8 mouse cellular contexts compared by ENCODE assay signal in genomic region chr9:108307021-108307807, GRCm38 (mm10). TPM values are rescaled to one million over a fixed set of nuclear protein-coding genes. Genes with fewer than 3 reads are reported as not detected.
DNase-seq lines count a peak whose midpoint lies in the region; ATAC-seq and TF ChIP-seq lines count a peak whose summit lies in the region.

No protein-coding gene starts in this region.

- H3K36me3 ChIP-seq in heart, embryonic 11.5 days (ENCODE audit: control insufficient read depth, insufficient read depth, low read length) = peaks cover 5% of the 10 kb centered on the region; the same call in 1 of the 2 replicates
- peaks cover 13 to 35% of the 10 kb centered on the region in 2 experiments for H3K36me3 ChIP-seq in CH12.LX (replicated peaks in 1 of 2; ENCODE audit: control insufficient read depth in 1 of 2, insufficient read depth in 1 of 2, low read length in 1 of 2)
- peaks cover 4% of the 10 kb centered on the region; the same call in 1 of the 2 replicates for H3K36me3 ChIP-seq in forebrain, embryonic 16.5 days (ENCODE audit: control insufficient read depth, insufficient read depth)
- peaks cover 20% of the 10 kb centered on the region for H3K36me3 ChIP-seq in liver, postnatal 0 days (replicated peaks; ENCODE audit: insufficient read depth, low read length)

- peak overlapping the region; percentile 83 for H3K4me3 ChIP-seq in heart, embryonic 11.5 days (ENCODE audit: low read depth, low read length)
- peak overlapping the region; percentile 68 to 76 (median 71) for H3K4me3 ChIP-seq in CH12.LX (replicated peaks in 1 of 3; ENCODE audit: low read depth in 2 of 3, low read length in 2 of 3, poor library complexity in 1 of 3)
- peak overlapping the region; percentile 96 for H3K4me3 ChIP-seq in forebrain, embryonic 16.5 days (replicated peaks; ENCODE audit: low read length)
- peak overlapping the region; percentile 98 for H3K4me3 ChIP-seq in liver, postnatal 0 days (ENCODE audit: low read depth, low read length)

- TF ChIP-seq RAD21 in CH12.LX (IDR thresholded peaks at IDR 0.05; ENCODE audit: low read depth, low read length) = no peak

- no peak for DNase-seq in heart, postnatal 4 days
- peak; percentile 49 for DNase-seq in CH12.LX (ENCODE audit: extremely low read depth)
- DNase-seq in liver, postnatal 0 days = no peak
- DNase-seq in right cerebral cortex, postnatal 36 days (ENCODE audit: low spot score in 2 of 2) = no peak
- DNase-seq in kidney, adult 11 months = no peak
- DNase-seq in spleen, postnatal 36 days (ENCODE audit: low spot score in 2 of 2) = no peak

- dilution Hi-C loops in CH12.LX (cut with MboI; ENCODE audit: extremely low pct_ligation_motif_present, extremely low pct_unique_long_range_greater_than_20kb, low sequenced_read_pairs) = no loop called here

- no peak for TF ChIP-seq CTCF in CH12.LX (conservative IDR thresholded peaks at IDR 0.05 in 1 of 2, IDR thresholded peaks at IDR 0.05 in 1 of 2; ENCODE audit: low read depth in 2 of 2, low read length in 2 of 2)
- no peak for TF ChIP-seq CTCF in liver, postnatal 0 days (IDR thresholded peaks at IDR 0.05; ENCODE audit: low read depth)

- H3K9ac ChIP-seq in heart, embryonic 11.5 days (ENCODE audit: low read depth, low read length) = peak overlapping the region; percentile 98
- peak overlapping the region; percentile 78 for H3K9ac ChIP-seq in CH12.LX (ENCODE audit: insufficient read depth, low read depth)
- H3K9ac ChIP-seq in forebrain, embryonic 16.5 days (replicated peaks; ENCODE audit: low read depth, low read length) = peak overlapping the region; percentile 93
- peak overlapping the region; percentile 99 for H3K9ac ChIP-seq in liver, postnatal 0 days (replicated peaks)

- WGBS in heart, embryonic 11.5 days (ENCODE audit: insufficient replicate concordance) = 16% methylated on average over 12 of the region's 12 CpGs
- 23% methylated on average over 12 of the region's 12 CpGs for WGBS in forebrain, embryonic 16.5 days
- WGBS in liver, postnatal 0 days (ENCODE audit: insufficient replicate concordance) = 4% methylated on average over 12 of the region's 12 CpGs

- no peaks in the 10 kb centered on the region for H3K27me3 ChIP-seq in heart, embryonic 11.5 days (ENCODE audit: control insufficient read depth, insufficient read depth, low read length)
- no peaks in the 10 kb centered on the region for H3K27me3 ChIP-seq in CH12.LX (replicated peaks)
- no peaks in the 10 kb centered on the region for H3K27me3 ChIP-seq in forebrain, embryonic 16.5 days (replicated peaks; ENCODE audit: control insufficient read depth, insufficient read depth, low read length)
- no peaks in the 10 kb centered on the region for H3K27me3 ChIP-seq in liver, postnatal 0 days (ENCODE audit: insufficient read depth, low read length)

- H3K4me2 ChIP-seq in heart, embryonic 11.5 days = peak overlapping the region; percentile 94
- peak overlapping the region; percentile 97 for H3K4me2 ChIP-seq in CH12.LX (ENCODE audit: insufficient read depth, low read depth, poor library complexity, severe bottlenecking)
- H3K4me2 ChIP-seq in forebrain, embryonic 16.5 days (ENCODE audit: low read length) = peak overlapping the region; percentile 60
- H3K4me2 ChIP-seq in liver, postnatal 0 days (ENCODE audit: low read depth, low read length) = peak overlapping the region; percentile 87

- in situ Hi-C loops in CH12.LX (cut with MboI; ENCODE audit: low pct_ligation_motif_present, low pct_unique_long_range_greater_than_20kb, low sequenced_read_pairs) = no loop called here

- H3K79me2 ChIP-seq in CH12.LX (replicated peaks; ENCODE audit: control insufficient read depth, extremely low read depth, insufficient read depth, poor library complexity, severe bottlenecking) = peaks cover 50% of the 10 kb centered on the region

- ATAC-seq in heart, embryonic 11.5 days (replicated peaks; ENCODE audit: insufficient number of reproducible peaks, low FRiP score, low TSS enrichment) = no peak
- no peak for ATAC-seq in forebrain, embryonic 16.5 days
- ATAC-seq in liver, postnatal 0 days = no peak

- peak overlapping the region; percentile 100 for H3K27ac ChIP-seq in heart, embryonic 11.5 days (ENCODE audit: low read depth, low read length)
- peak overlapping the region; percentile 90 for H3K27ac ChIP-seq in CH12.LX (ENCODE audit: insufficient read depth, low read depth)
- peak overlapping the region; percentile 99 for H3K27ac ChIP-seq in forebrain, embryonic 16.5 days (ENCODE audit: low read length)
- peak overlapping the region; percentile 100 for H3K27ac ChIP-seq in liver, postnatal 0 days (ENCODE audit: low read depth)

- TF ChIP-seq EP300 in CH12.LX (IDR thresholded peaks at IDR 0.05; ENCODE audit: low read length) = peak; percentile 5; the same call in 1 of the 2 replicates
- TF ChIP-seq EP300 in liver, postnatal 0 days (IDR thresholded peaks at IDR 0.05; ENCODE audit: low read depth) = no peak

- peaks cover 28% of the 10 kb centered on the region for H3K4me1 ChIP-seq in heart, embryonic 11.5 days (ENCODE audit: control insufficient read depth, insufficient read depth, low read length)
- H3K4me1 ChIP-seq in CH12.LX (ENCODE audit: control insufficient read depth in 1 of 2, insufficient read depth in 2 of 2) = peaks cover 5 to 58% of the 10 kb centered on the region in 2 experiments; a peak in 3 of 4 replicates
- peaks cover 36% of the 10 kb centered on the region for H3K4me1 ChIP-seq in forebrain, embryonic 16.5 days (replicated peaks; ENCODE audit: control insufficient read depth, insufficient read depth, low read length)
- H3K4me1 ChIP-seq in liver, postnatal 0 days (ENCODE audit: insufficient read depth) = peaks cover 43% of the 10 kb centered on the region

- no peaks in the 10 kb centered on the region for H3K9me3 ChIP-seq in heart, embryonic 11.5 days (replicated peaks; ENCODE audit: control insufficient read depth, low read length)
- no peaks in the 10 kb centered on the region for H3K9me3 ChIP-seq in CH12.LX (replicated peaks; ENCODE audit: low read length)
- no peaks in the 10 kb centered on the region for H3K9me3 ChIP-seq in forebrain, embryonic 16.5 days (ENCODE audit: control insufficient read depth, low read length)
- H3K9me3 ChIP-seq in liver, postnatal 0 days (ENCODE audit: low read length) = no peaks in the 10 kb centered on the region

- TF ChIP-seq POLR2A in CH12.LX (IDR thresholded peaks at IDR 0.05; ENCODE audit: low read depth, low read length) = no peak

TF ChIP-seq in CH12.LX, 34 proteins besides CTCF, POLR2A, EP300 and RAD21 (continues in another document):
- peak; percentile 81 for TF ChIP-seq USF2 (conservative IDR thresholded peaks at IDR 0.05; ENCODE audit: low read depth, low read length)
- TF ChIP-seq POLR2AphosphoS2 (IDR thresholded peaks at IDR 0.05; ENCODE audit: low read depth, low read length) = no peak
- TF ChIP-seq JUND (conservative IDR thresholded peaks at IDR 0.05; ENCODE audit: low read depth, low read length) = no peak; the same call in 1 of the 2 replicates
- no peak for TF ChIP-seq CHD1 (IDR thresholded peaks at IDR 0.05; ENCODE audit: low read depth, low read length)
- TF ChIP-seq RCOR1 (conservative IDR thresholded peaks at IDR 0.05; ENCODE audit: low read depth, low read length) = no peak
- no peak for TF ChIP-seq UBTF (IDR thresholded peaks at IDR 0.05; ENCODE audit: low read depth, low read length)
- TF ChIP-seq MXI1 (IDR thresholded peaks at IDR 0.05; ENCODE audit: low read depth, low read length) = peak; percentile 39; the same call in 1 of the 2 replicates

RNA-seq across cellular contexts. Expression of gene Tcta, which starts 1.3 kb away (rescaled TPM):
- 28.5 and 34.7 TPM in 2 replicates for polyA plus RNA-seq in heart, embryonic 11.5 days (2014; fragmentation: Nextera tagmentation; extraction: Ambion mirVana)
- 10 to 100 TPM; 15.9 to 19.1 TPM for total RNA-seq in heart, postnatal 4 days (2021)
- total RNA-seq in CH12.LX (2012; rRNA removed) = 5.0 and 8.7 TPM in 2 replicates
- 7.3 and 7.4 TPM in 2 replicates for total RNA-seq in CH12.LX (2014; rRNA removed)
- polyA plus RNA-seq in CH12.LX (2012; ENCODE audit: insufficient read length, low read depth) = 3.0 and 5.0 TPM in 2 replicates
- 34.3 and 37.6 TPM in 2 replicates for polyA plus RNA-seq in forebrain, embryonic 16.5 days (2015; fragmentation: Nextera tagmentation; extraction: Ambion mirVana)
- polyA plus RNA-seq in liver, postnatal 0 days (2015; fragmentation: Nextera tagmentation; extraction: Ambion mirVana) = 14.8 and 16.3 TPM in 2 replicates

RNA-seq across cellular contexts. Expression of gene Rhoa, which starts 1.3 kb away (rescaled TPM):
- polyA plus RNA-seq in heart, embryonic 11.5 days (2014; fragmentation: Nextera tagmentation; extraction: Ambion mirVana) = 252 and 277 TPM in 2 replicates
- total RNA-seq in heart, postnatal 4 days (2021) = 100 to 1,000 TPM; 341 to 348 TPM
- total RNA-seq in CH12.LX (2012; rRNA removed) = 84.0 and 96.9 TPM in 2 replicates
- total RNA-seq in CH12.LX (2014; rRNA removed) = 231 and 243 TPM in 2 replicates
- 308 TPM in 2 replicates for polyA plus RNA-seq in CH12.LX (2012; ENCODE audit: insufficient read length, low read depth)
- polyA plus RNA-seq in forebrain, embryonic 16.5 days (2015; fragmentation: Nextera tagmentation; extraction: Ambion mirVana) = 282 and 351 TPM in 2 replicates
- polyA plus RNA-seq in liver, postnatal 0 days (2015; fragmentation: Nextera tagmentation; extraction: Ambion mirVana) = 163 and 165 TPM in 2 replicates

RNA-seq across cellular contexts. Expression of gene Amt, which starts 10.6 kb away (rescaled TPM):
- polyA plus RNA-seq in heart, embryonic 11.5 days (2014; fragmentation: Nextera tagmentation; extraction: Ambion mirVana) = 12.9 and 15.3 TPM in 2 replicates
- 1 to 10 TPM; 3.6 to 6.0 TPM for total RNA-seq in heart, postnatal 4 days (2021)
- total RNA-seq in CH12.LX (2012; rRNA removed) = 2.2 and 2.7 TPM in 2 replicates
- 1.1 and 1.3 TPM in 2 replicates for total RNA-seq in CH12.LX (2014; rRNA removed)
- polyA plus RNA-seq in CH12.LX (2012; ENCODE audit: insufficient read length, low read depth) = 1.5 and 2.1 TPM in 2 replicates
- polyA plus RNA-seq in forebrain, embryonic 16.5 days (2015; fragmentation: Nextera tagmentation; extraction: Ambion mirVana) = 22.3 and 23.8 TPM in 2 replicates
- 10.9 and 13.5 TPM in 2 replicates for polyA plus RNA-seq in liver, postnatal 0 days (2015; fragmentation: Nextera tagmentation; extraction: Ambion mirVana)

RNA-seq across cellular contexts. Expression of gene Nicn1, which starts 17.0 kb away (rescaled TPM):
- polyA plus RNA-seq in heart, embryonic 11.5 days (2014; fragmentation: Nextera tagmentation; extraction: Ambion mirVana) = 25.1 and 26.0 TPM in 2 replicates
- total RNA-seq in heart, postnatal 4 days (2021) = 10 to 100 TPM; 19.3 to 21.2 TPM
- 9.3 and 12.9 TPM in 2 replicates for total RNA-seq in CH12.LX (2012; rRNA removed)
- 7.4 and 8.5 TPM in 2 replicates for total RNA-seq in CH12.LX (2014; rRNA removed)
- polyA plus RNA-seq in CH12.LX (2012; ENCODE audit: insufficient read length, low read depth) = 9.5 and 9.7 TPM in 2 replicates
- polyA plus RNA-seq in forebrain, embryonic 16.5 days (2015; fragmentation: Nextera tagmentation; extraction: Ambion mirVana) = 139 and 158 TPM in 2 replicates
- polyA plus RNA-seq in liver, postnatal 0 days (2015; fragmentation: Nextera tagmentation; extraction: Ambion mirVana) = 7.7 and 9.5 TPM in 2 replicates

RNA-seq across cellular contexts. Expression of gene Gpx1, which starts 31.5 kb away (rescaled TPM):
- 1,289 and 1,462 TPM in 2 replicates for polyA plus RNA-seq in heart, embryonic 11.5 days (2014; fragmentation: Nextera tagmentation; extraction: Ambion mirVana)
- total RNA-seq in heart, postnatal 4 days (2021) = 100 to 1,000 TPM; 159 to 185 TPM
- total RNA-seq in CH12.LX (2012; rRNA removed) (506 and 595 TPM in 2 replicates), CH12.LX (2014; rRNA removed) (750 and 883 TPM in 2 replicates)
- 694 and 813 TPM in 2 replicates for polyA plus RNA-seq in CH12.LX (2012; ENCODE audit: insufficient read length, low read depth)
- 369 and 398 TPM in 2 replicates for polyA plus RNA-seq in forebrain, embryonic 16.5 days (2015; fragmentation: Nextera tagmentation; extraction: Ambion mirVana)
- polyA plus RNA-seq in liver, postnatal 0 days (2015; fragmentation: Nextera tagmentation; extraction: Ambion mirVana) = 3,657 and 3,917 TPM in 2 replicates
